Mouse (Mus musculus) lung, embryonic 14.5 days (tissue): ENCODE data around the gene Klc4. TPM values are rescaled to one million over a fixed set of nuclear protein-coding genes. Genes with fewer than 3 reads are reported as not detected.
A peak's percentile ranks its signal among the peaks of the same experiment; 100 is the strongest.

Experiments used
- ATAC-seq: fragments of 200-750 bp; cut with Nextera tagmentation; 2 replicates; pipeline ENCODE4 v1.8.0; 2017; ENCODE audit warnings: mild to moderate bottlenecking, moderate TSS enrichment, moderate library complexity; ENCODE audit not compliant: insufficient read depth
- DNase-seq: peaks from one replicate; pipeline ENCODE4 v3.0.0-alpha.2; 2015
- H3K27ac ChIP-seq: fragments of 300-500 bp; sonication (generic); 2 replicates; pipeline ENCODE4 v1.5.1; 2014; ENCODE audit warnings: low read depth, mild to moderate bottlenecking, moderate library complexity
- H3K27me3 ChIP-seq: fragments of 300-500 bp; sonication (generic); 2 replicates; pipeline ENCODE4 v1.6.1; 2014; ENCODE audit warnings: low read length, control low read depth; ENCODE audit not compliant: insufficient read depth
- H3K36me3 ChIP-seq: fragments of 300-500 bp; sonication (generic); 2 replicates; pipeline ENCODE4 v1.6.1; 2014; ENCODE audit warnings: control low read depth; ENCODE audit not compliant: insufficient read depth
- H3K4me1 ChIP-seq: fragments of 300-500 bp; sonication (generic); 2 replicates; pipeline ENCODE4 v1.6.1; 2014; ENCODE audit warnings: antibody characterized with exemption, control low read depth; ENCODE audit not compliant: insufficient read depth
- H3K4me2 ChIP-seq: fragments of 300-500 bp; sonication (generic); 2 replicates; pipeline ENCODE4 v1.6.1; 2014; ENCODE audit warnings: mild to moderate bottlenecking
- H3K4me3 ChIP-seq: fragments of 300-500 bp; sonication (generic); 2 replicates; pipeline ENCODE4 v1.5.1; 2014; ENCODE audit warnings: low read depth, low read length
- H3K9ac ChIP-seq: fragments of 300-500 bp; sonication (generic); 2 replicates; pipeline ENCODE4 v1.6.1; 2014
- H3K9me3 ChIP-seq: fragments of 300-500 bp; sonication (generic); 2 replicates; pipeline ENCODE4 v1.6.1; 2016; ENCODE audit warnings: low read depth, low read length, control low read depth
- CTCF ChIP-seq: IDR thresholded peaks from 2 replicates; pipeline ENCODE4 v1.5.1; 2016; ENCODE audit warnings: antibody characterized with exemption, low read depth
- WGBS: fragments of 180-500 bp; shearing (Covaris S2); extraction: QIAGEN DNeasy Blood & Tissue Kit; methylation state at CpG from one replicate; pipeline ENCODE4 v1.1.7; 2014; 5-methylcytosine and 5-hydroxymethylcytosine counted together
- polyA plus RNA-seq: library from polyadenylated mRNA; unstranded; fragments of >200 nt; fragmentation: Nextera tagmentation; extraction: Ambion mirVana; gene quantifications from 2 replicates; pipeline ENCODE4 v1.2.1, GENCODE M21; 2014

The Klc4 gene
- polyA plus RNA-seq, 1 experiment from 2014 or later, result 20.2 TPM

DNA sequence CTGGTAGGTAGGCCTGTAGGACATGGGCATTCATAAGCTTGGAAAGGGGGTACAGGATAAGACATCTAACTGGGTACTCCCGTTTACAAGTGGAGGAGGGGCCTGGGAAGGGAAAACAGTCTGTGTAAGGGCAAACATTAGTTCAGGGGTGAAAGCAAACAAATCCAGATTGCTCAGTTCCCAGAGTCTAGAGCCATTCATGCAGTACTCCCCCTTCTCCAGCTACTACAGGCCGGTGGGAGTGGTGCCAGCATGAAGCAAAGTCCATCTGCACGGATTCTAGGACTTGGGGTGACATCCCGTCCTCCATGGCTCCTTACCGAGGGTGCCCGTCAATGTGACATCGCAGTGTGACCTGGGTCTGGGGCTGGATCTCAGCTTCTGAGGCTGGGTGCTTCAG lies 55.4 kb downstream of the Klc4 start:
- H3K27me3 ChIP-seq, result no peaks in the 10 kb centered on the region
- H3K27ac ChIP-seq, result no peak overlapping the region
- H3K36me3 ChIP-seq, result peaks cover 59% of the 10 kb centered on the region

DNA sequence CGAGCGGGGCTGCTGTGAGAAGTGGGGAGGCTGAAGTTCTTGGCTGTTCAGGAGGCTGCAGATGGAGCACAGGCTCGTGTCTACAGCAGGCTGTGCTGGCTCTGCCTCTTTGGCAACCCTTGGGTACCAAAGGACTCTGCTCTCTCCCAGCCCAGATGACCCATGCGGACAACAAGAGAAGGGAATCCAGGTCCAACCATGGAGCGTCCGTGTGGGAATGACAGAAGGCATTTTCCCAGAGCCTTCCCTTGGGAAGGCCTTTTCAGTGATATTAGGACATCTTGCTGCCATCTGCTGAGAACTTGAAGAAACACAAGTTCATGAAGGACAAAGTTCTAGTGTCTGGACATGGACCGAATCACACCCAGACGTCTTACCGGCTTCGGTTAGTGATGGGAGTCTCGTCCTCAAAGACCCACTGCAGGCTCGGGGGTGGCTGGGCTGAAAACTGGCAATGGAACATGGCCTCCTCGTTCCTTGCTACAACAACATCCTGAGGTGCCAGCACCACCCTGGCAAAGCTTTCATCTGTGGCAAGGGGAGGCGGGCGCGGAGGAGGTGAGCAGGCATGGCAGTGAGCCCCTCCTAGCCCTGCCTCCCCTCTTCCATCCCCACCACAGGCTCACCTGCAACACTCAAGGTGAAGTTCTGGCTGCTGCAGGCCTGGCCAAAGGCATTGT lies 56.0 kb downstream of the Klc4 start:
- 83% methylated on average over 16 of the region's 16 CpGs for WGBS
- no peaks in the 10 kb centered on the region for H3K9me3 ChIP-seq
- no peaks in the 10 kb centered on the region for H3K4me1 ChIP-seq
- no peak overlapping the region for H3K4me3 ChIP-seq
- H3K27me3 ChIP-seq, result no peaks in the 10 kb centered on the region
- no peak overlapping the region for H3K27ac ChIP-seq
- H3K36me3 ChIP-seq, result peaks cover 65% of the 10 kb centered on the region
- no peak for ATAC-seq
- no peak overlapping the region for H3K9ac ChIP-seq
- H3K4me2 ChIP-seq, result no peak overlapping the region
- DNase-seq, result peak; percentile 24
- TF ChIP-seq CTCF, result no peak

More for the DNA sequence above, 55.4 kb downstream of the Klc4 start:
- Histone ChIP-seq H3K4me1 (no peaks in the 10 kb centered on the region), H3K4me3 (no peak overlapping the region), H3K4me2 (no peak overlapping the region), H3K9ac (no peak overlapping the region), H3K9me3 (no peaks in the 10 kb centered on the region)
- ATAC-seq (no peak), DNase-seq (no peak)
- 74% methylated on average over 7 of the region's 7 CpGs for WGBS
- no peak for TF ChIP-seq CTCF

DNA sequence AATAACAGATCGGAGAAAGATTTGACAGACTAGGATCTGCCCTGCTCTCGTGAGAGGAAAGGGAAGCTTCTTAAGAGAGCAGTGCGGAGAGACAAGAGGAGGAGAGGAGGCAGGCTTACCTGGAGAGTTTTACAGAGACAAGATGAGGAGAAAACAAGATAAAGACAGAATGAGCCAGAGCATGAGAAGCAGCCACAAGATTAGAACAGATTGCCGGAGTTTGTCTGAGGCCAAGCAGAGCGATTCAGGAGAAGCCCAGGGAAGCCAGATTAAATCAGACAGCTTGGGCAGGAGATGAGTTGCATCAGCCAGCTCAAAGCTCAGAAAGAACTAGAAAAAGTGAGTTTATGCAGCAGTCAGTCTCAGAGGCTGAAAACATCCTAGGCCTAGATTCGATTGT lies 56.9 kb downstream of the Klc4 start:
- H3K4me3 ChIP-seq, result no peak overlapping the region
- no peak for TF ChIP-seq CTCF
- H3K9me3 ChIP-seq, result no peaks in the 10 kb centered on the region
- 93% methylated on average over 6 of the region's 6 CpGs for WGBS
- ATAC-seq, result no peak
- no peak overlapping the region for H3K9ac ChIP-seq
- no peak overlapping the region for H3K27ac ChIP-seq
- H3K4me2 ChIP-seq, result no peak overlapping the region
- no peaks in the 10 kb centered on the region for H3K27me3 ChIP-seq
- no peak for DNase-seq
- peaks cover 68% of the 10 kb centered on the region for H3K36me3 ChIP-seq
- H3K4me1 ChIP-seq, result no peaks in the 10 kb centered on the region

DNA sequence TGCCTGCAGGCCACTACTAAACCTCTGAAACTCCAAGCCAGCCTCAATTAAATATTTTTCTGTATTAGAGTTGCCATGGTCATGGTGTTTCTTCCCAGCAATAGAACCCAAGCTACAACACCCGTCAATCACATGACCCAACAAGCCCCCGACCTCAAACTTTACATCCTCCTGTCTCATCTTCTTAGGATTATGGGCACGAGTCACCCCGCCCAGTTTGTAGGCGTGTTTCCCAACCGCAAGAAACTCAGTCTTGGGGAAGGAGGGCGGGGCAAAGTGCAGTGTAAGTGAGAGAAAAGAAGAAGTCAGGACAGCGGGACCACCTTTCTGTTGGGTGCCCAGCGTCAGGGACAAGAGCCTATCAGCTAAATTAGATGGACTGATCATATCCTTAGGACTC lies 57.6 kb downstream of the Klc4 start:
- Histone ChIP-seq H3K27ac (no peak overlapping the region), H3K4me1 (no peaks in the 10 kb centered on the region), H3K36me3 (peaks cover 68% of the 10 kb centered on the region), H3K4me3 (no peak overlapping the region), H3K4me2 (no peak overlapping the region), H3K9me3 (no peaks in the 10 kb centered on the region), H3K9ac (no peak overlapping the region), H3K27me3 (no peaks in the 10 kb centered on the region)
- no peak for TF ChIP-seq CTCF
- 88% methylated on average over 9 of the region's 9 CpGs for WGBS
- ATAC-seq (no peak), DNase-seq (no peak)

DNA sequence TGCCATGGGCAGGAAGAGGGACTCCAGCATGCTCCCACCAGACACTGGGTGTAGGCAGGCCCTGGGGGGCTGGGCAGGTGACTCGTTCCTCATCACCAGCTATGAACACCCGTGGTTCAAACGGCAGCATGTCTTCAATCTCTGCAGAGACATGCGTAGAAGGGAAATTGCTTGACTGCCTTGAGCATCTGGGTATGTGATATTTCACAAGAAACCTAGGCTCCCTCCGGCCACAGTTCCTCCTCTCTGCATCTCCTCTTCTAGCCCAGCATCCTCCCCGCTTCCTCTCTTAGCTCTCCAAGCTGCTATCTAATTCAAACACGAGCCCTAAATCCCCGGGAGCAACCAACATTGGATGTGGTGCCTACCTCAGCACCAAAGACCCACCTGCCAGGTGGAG lies 59.5 kb downstream of the Klc4 start:
- Histone ChIP-seq H3K4me2 (no peak overlapping the region), H3K36me3 (peaks cover 81% of the 10 kb centered on the region), H3K9me3 (no peaks in the 10 kb centered on the region), H3K27me3 (no peaks in the 10 kb centered on the region), H3K4me1 (no peaks in the 10 kb centered on the region), H3K4me3 (no peak overlapping the region), H3K9ac (no peak overlapping the region), H3K27ac (no peak overlapping the region)
- no peak for ATAC-seq
- TF ChIP-seq CTCF, result no peak
- DNase-seq, result no peak
- WGBS, result 88% methylated on average over 8 of the region's 8 CpGs

Other genes starting within 250 kb of the Klc4 start
- 0.41 TPM in 1 of 2 replicates, not detected in the other for gene Crip3, start 217.1 kb downstream of the Klc4 start, polyA plus RNA-seq
- not detected in 2 replicates for gene Slc22a7, start 207.6 kb downstream of the Klc4 start, polyA plus RNA-seq
- 0.05 and 0.11 TPM in 2 replicates for gene Ttbk1, start 158.3 kb downstream of the Klc4 start, polyA plus RNA-seq
- gene Dnph1, start 149.3 kb downstream of the Klc4 start, polyA plus RNA-seq, result 50.3 and 60.8 TPM in 2 replicates
- 2.8 and 2.9 TPM in 2 replicates for gene Cul9, start 99.6 kb downstream of the Klc4 start, polyA plus RNA-seq
- 11.4 and 15.1 TPM in 2 replicates for gene Srf, start 89.8 kb downstream of the Klc4 start, polyA plus RNA-seq
- 79.5 and 99.3 TPM in 2 replicates for gene Ptk7, start 16.5 kb downstream of the Klc4 start, polyA plus RNA-seq
- gene Mrpl2, start 207 bp upstream of the Klc4 start, polyA plus RNA-seq, result 113 and 114 TPM in 2 replicates
- 36.6 TPM in 2 replicates for gene Cul7, start 4.3 kb upstream of the Klc4 start, polyA plus RNA-seq
- gene Rrp36, start 28.3 kb upstream of the Klc4 start, polyA plus RNA-seq, result 47.6 and 48.5 TPM in 2 replicates
- gene Mea1, start 32.8 kb upstream of the Klc4 start, polyA plus RNA-seq, result 123 and 131 TPM in 2 replicates
- gene Klhdc3, start 34.9 kb upstream of the Klc4 start, polyA plus RNA-seq, result 108 and 111 TPM in 2 replicates
- 97.6 and 104 TPM in 2 replicates for gene Ppp2r5d, start 59.1 kb upstream of the Klc4 start, polyA plus RNA-seq
- gene Pex6, start 65.4 kb upstream of the Klc4 start, polyA plus RNA-seq, result 23.0 and 25.7 TPM in 2 replicates
- gene Gnmt, start 83.1 kb upstream of the Klc4 start, polyA plus RNA-seq, result 0.77 and 1.5 TPM in 2 replicates
- gene Cnpy3, start 106.2 kb upstream of the Klc4 start, polyA plus RNA-seq, result 77.4 and 79.3 TPM in 2 replicates
- 0.24 and 0.37 TPM in 2 replicates for gene Ptcra, start 117.7 kb upstream of the Klc4 start, polyA plus RNA-seq
- 58.2 and 64.7 TPM in 2 replicates for gene 2310039H08Rik, start 126.6 kb upstream of the Klc4 start, polyA plus RNA-seq
- gene Rpl7l1, start 136.7 kb upstream of the Klc4 start, polyA plus RNA-seq, result 169 and 171 TPM in 2 replicates
- 4.7 and 6.5 TPM in 2 replicates for gene Bicral, start 212.5 kb upstream of the Klc4 start, polyA plus RNA-seq
- 58.5 and 61.2 TPM in 2 replicates for gene Tbcc, start 244.7 kb upstream of the Klc4 start, polyA plus RNA-seq